Mouse (Mus musculus): ENCODE data around the gene Srebf2. TPM values are rescaled to one million over a fixed set of nuclear protein-coding genes. Genes with fewer than 3 reads are reported as not detected.
A peak's percentile ranks its signal among the peaks of the same experiment; 100 is the strongest.

Gene Srebf2
- polyA plus RNA-seq, 1 experiment from 2014 or later, result 110 TPM

DNA sequence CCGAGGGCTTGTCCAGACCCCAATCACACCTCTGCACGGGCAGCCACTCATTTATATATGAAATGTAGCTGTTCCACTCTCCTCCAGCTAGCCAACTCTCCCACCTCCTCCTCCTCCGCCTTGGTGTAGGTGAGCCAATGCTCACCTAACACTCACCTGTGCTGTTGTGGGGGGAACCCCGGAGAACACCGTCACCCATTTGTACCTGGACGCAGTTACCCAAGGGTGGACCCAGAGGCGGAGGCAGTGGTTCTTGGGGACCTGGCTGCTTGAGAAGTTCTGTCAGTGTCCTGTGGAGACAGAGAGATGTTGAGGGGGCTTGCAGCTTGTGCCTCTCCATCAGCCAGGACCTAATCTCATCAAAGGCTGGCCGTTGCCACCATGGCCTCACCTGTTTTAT is 61.3 kb downstream of the Srebf2 start:
- Histone ChIP-seq H3K4me2 (no peak overlapping the region), H3K4me3 (no peak overlapping the region), H3K9me3 (replicated peaks) (no peaks in the 10 kb centered on the region), H3K4me1 (replicated peaks) (peaks cover 41% of the 10 kb centered on the region), H3K36me3 (peaks cover 27% of the 10 kb centered on the region), H3K27me3 (replicated peaks) (peaks cover 99% of the 10 kb centered on the region), H3K9ac (no peak overlapping the region), H3K27ac (ENCODE audit: poor library complexity, severe bottlenecking) (no peak overlapping the region)
- WGBS, result 80% methylated on average over 8 of the region's 8 CpGs
- ATAC-seq (ENCODE audit: insufficient number of reproducible peaks, low FRiP score), result no peak

DNA sequence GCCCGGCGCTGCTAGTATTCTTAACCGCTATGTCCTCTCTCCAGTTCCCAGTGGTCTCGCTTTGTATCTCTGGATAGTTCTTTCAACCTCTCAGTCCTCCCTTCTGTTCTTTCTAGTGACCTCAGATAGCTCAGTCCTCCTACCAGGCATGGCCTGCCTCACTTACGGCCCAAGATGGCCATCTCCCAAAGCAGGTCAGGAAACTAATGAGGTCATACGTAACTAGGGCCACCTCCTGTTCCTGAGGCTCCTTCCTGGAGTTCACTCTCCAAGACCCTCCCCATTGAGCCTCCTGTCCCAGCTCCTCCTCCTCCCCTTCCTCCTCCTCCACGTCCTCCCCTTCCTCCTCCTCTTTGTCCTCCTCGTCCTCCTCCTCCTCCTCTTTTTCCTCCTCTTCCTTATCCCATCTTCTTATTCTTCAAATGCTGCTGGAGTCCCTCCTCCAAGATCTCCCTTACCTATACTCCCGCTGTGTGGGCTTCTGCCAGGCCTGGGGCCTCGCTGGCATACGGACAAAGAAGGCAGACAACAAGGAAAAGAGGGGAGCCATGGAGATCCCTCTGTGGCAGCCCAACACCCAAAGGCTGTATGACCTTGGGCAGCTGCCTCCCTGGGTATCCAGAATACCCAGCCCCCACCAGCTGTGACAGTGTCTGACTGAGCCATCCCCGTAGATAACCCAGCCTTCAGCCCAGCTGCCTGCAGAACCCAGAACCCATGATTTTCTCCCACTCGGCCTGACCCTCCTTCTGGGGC is 62.5 kb downstream of the Srebf2 start:
- Histone ChIP-seq H3K27me3 (replicated peaks) (peaks cover 99% of the 10 kb centered on the region), H3K9me3 (replicated peaks) (no peaks in the 10 kb centered on the region), H3K4me2 (no peak overlapping the region), H3K4me1 (replicated peaks) (peaks cover 42% of the 10 kb centered on the region), H3K9ac (no peak overlapping the region), H3K27ac (ENCODE audit: poor library complexity, severe bottlenecking) (no peak overlapping the region), H3K36me3 (peaks cover 15% of the 10 kb centered on the region), H3K4me3 (no peak overlapping the region)
- 76% methylated on average over 13 of the region's 13 CpGs for WGBS
- ATAC-seq (ENCODE audit: insufficient number of reproducible peaks, low FRiP score), result no peak

DNA sequence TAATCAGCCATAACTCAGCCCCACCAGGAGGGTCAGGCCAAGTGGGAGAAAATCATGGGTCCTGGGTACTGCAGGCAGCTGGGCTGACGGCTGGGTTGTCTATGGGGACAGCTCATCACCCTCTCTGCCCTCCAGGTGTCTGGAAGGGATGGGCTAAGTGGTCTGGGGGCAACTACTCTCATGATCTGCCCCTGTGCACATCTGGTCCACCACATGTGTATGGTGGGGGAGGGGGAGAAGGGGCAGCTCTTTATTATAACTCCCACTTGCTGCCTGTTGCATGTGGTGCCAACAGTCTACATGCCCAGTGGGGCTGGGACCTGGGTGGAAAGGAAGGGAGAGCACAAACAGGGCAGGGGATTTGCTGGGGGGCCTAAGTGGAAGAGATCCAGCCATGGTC is 63.8 kb downstream of the Srebf2 start:
- Histone ChIP-seq H3K9me3 (replicated peaks) (no peaks in the 10 kb centered on the region), H3K4me2 (no peak overlapping the region), H3K27me3 (replicated peaks) (peaks cover 99% of the 10 kb centered on the region), H3K36me3 (peaks cover 3% of the 10 kb centered on the region), H3K4me3 (no peak overlapping the region), H3K4me1 (replicated peaks) (peaks cover 47% of the 10 kb centered on the region), H3K27ac (ENCODE audit: poor library complexity, severe bottlenecking) (no peak overlapping the region), H3K9ac (no peak overlapping the region)
- no peak for ATAC-seq (ENCODE audit: insufficient number of reproducible peaks, low FRiP score)
- WGBS, result 55% methylated on average over 1 of the region's 1 CpGs

DNA sequence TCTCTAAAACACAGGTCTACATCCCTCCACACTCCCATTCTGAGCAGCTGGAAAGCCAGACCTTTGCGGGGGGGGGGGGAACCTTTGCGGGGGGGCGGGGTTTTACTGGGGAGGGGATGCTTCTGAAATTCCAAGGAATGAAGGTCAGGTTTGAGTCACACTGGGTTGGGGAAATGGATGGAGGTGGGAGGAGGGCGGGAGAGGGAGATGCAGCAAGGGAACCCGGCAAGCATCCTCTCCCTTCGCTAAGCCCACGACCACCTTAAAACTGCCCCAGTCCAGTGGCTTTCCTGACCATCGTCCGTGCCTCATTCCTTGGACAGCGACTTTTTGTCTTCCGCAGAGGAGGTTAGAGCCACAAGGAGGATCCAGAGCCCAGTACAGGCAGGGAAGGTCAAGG is 64.3 kb downstream of the Srebf2 start:
- Histone ChIP-seq H3K27ac (ENCODE audit: poor library complexity, severe bottlenecking) (no peak overlapping the region), H3K36me3 (no peaks in the 10 kb centered on the region), H3K4me3 (peak overlapping the region; percentile 42), H3K9me3 (replicated peaks) (no peaks in the 10 kb centered on the region), H3K4me2 (peak overlapping the region; percentile 84), H3K9ac (no peak overlapping the region), H3K4me1 (replicated peaks) (peaks cover 47% of the 10 kb centered on the region), H3K27me3 (replicated peaks) (peaks cover 99% of the 10 kb centered on the region)
- no peak for ATAC-seq (ENCODE audit: insufficient number of reproducible peaks, low FRiP score)
- WGBS, result 4% methylated on average over 11 of the region's 11 CpGs

DNA sequence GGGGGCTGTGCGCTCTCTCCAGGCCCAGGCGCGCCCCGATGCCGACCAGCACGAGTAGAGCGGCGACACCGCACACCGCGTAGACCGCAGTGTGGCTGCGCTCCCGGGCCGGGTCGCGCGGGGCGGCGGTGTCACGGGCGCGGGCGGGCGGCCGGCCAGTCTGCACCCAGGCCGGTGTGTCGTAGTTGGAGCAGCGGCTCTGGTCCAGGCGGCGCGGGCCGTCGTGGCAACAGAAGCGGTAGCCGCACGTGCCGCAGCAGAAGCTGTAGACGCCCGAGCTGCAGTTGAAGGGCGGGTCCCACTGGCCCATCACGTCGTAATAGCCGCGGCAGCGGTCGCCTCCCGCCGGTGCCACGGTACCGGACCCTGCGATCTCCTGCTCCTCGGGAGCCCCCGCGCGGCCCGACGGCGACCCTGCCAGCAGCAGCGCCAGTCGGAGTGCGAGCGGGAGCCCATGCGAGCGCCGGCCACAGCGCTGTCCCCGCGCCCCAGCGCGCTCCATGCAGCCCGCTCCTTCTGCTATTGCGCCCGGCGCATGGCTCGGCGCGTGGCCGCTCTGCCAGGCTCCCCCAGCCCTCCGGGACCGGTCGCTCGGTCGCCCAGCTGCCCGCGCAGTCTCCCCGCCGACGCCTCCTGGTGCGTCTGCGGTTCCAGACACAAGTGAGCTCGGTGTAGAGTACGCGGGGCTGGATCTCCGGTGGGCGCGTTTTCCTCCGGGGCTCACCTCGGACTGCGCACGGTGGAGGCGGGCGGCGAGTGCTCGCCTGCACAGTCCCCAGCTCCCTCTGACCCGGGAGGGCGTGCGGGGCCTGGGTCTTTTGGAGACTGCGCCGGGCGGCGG is 65.2 kb downstream of the Srebf2 start:
- Histone ChIP-seq H3K4me3 (peak overlapping the region; percentile 42), H3K4me1 (replicated peaks) (peaks cover 47% of the 10 kb centered on the region), H3K9me3 (replicated peaks) (no peaks in the 10 kb centered on the region), H3K4me2 (peak overlapping the region; percentile 84), H3K27ac (ENCODE audit: poor library complexity, severe bottlenecking) (no peak overlapping the region), H3K27me3 (replicated peaks) (peaks cover 99% of the 10 kb centered on the region), H3K9ac (peak overlapping the region; percentile 42; the same call in 1 of the 2 replicates), H3K36me3 (no peaks in the 10 kb centered on the region)
- no peak for ATAC-seq (ENCODE audit: insufficient number of reproducible peaks, low FRiP score)
- WGBS, result 1% methylated on average over 104 of the region's 112 CpGs

DNA sequence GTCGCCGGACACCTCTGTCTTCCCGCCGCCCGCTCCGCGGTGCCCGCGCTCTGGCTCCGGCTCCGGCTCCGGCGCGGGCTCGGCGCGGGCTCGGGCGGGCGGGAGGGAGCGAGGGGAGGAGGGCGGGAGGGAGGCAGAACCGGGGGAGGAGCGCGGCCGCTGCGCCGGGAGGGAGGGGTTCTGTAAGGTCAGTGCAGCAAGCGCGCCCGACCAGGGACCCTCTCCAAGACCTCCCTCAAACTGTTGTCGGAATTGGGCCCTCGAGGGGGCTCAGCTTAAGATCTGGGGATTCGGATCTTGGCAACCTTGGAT is 65.7 kb downstream of the Srebf2 start, which contains the start of gene Shisa8:
Gene Shisa8, minus strand, starts transcription at position 64 of the 312 bp plus-strand sequence.
- Histone ChIP-seq H3K9me3 (replicated peaks) (no peaks in the 10 kb centered on the region), H3K27me3 (replicated peaks) (peaks cover 97% of the 10 kb centered on the region), H3K27ac (ENCODE audit: poor library complexity, severe bottlenecking) (no peak within 1 kb of the TSS), H3K36me3 (no peaks in the 10 kb centered on the region), H3K4me3 (peak within 1 kb of the TSS; percentile 42), H3K9ac (peak within 1 kb of the TSS; percentile 42; the same call in 1 of the 2 replicates), H3K4me2 (peak within 1 kb of the TSS; percentile 84), H3K4me1 (replicated peaks) (peaks cover 44% of the 10 kb centered on the region)
- ATAC-seq (ENCODE audit: insufficient number of reproducible peaks, low FRiP score), result no peak
- 0% methylated on average over 26 of the region's 34 CpGs for WGBS

DNA sequence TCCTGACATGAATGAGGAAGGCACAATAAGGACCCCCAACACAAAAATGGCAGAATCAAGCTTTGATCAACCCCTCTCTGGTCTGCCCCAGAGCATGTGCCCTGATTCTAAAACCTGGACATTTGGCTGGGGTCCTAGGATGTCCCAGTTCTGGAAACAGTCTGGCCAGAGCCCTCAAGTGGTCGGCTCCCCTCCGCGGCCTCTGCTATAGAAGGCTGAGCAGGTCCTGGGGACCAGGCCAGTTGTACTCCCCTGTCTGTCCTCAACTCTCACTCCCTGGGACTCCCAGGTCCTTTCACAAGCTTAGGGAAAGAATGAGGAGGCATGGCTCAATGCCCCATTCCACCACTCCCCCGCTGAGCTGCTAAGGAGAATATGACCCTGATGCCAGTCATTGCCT is 66.2 kb downstream of the Srebf2 start:
- Histone ChIP-seq H3K4me3 (peak overlapping the region; percentile 42; the same call in 1 of the 2 replicates), H3K9ac (no peak overlapping the region), H3K36me3 (no peaks in the 10 kb centered on the region), H3K27me3 (replicated peaks) (peaks cover 97% of the 10 kb centered on the region), H3K27ac (ENCODE audit: poor library complexity, severe bottlenecking) (no peak overlapping the region), H3K4me1 (replicated peaks) (peaks cover 44% of the 10 kb centered on the region), H3K4me2 (no peak overlapping the region; the same call in 1 of the 2 replicates), H3K9me3 (replicated peaks) (no peaks in the 10 kb centered on the region)
- 14% methylated on average over 4 of the region's 4 CpGs for WGBS
- no peak for ATAC-seq (ENCODE audit: insufficient number of reproducible peaks, low FRiP score)

DNA sequence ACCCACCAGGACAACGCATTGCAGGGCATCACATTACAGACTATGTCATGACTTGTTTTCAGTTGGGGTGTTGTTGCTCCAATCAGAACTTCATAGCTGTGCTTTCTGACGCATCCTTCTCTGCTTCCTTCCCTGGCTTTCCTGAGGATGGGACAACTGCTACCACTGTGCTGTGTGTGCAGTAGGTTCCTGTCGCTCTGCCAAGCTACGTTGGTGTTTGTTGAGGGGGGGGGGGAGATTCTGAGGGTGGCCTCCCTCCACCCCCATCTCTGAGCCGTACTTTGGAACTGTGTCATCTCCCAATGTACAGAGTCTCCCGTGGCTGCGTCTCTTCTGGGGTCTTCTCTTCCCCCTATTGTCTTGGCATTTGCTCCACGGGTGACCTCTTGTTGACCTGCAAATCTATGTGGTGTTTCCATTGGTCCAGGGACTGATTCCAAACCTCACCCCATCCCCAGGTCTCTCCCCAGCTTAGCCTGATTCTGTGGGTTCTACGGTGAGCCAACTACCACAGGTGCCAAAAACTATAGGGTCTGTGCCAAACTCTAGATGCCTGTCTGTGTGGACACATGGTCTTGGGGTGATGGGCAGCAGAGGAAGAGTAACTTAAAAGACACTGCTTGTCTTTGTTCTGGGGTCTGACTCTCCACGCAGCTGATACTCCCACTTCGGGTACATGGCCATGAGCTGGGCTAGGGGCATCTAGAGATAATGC is 68.5 kb downstream of the Srebf2 start:
- Histone ChIP-seq H3K4me3 (no peak overlapping the region), H3K4me1 (replicated peaks) (peaks cover 44% of the 10 kb centered on the region), H3K4me2 (no peak overlapping the region), H3K36me3 (no peaks in the 10 kb centered on the region), H3K27ac (ENCODE audit: poor library complexity, severe bottlenecking) (no peak overlapping the region), H3K9ac (no peak overlapping the region), H3K9me3 (replicated peaks) (no peaks in the 10 kb centered on the region), H3K27me3 (replicated peaks) (peaks cover 92% of the 10 kb centered on the region)
- ATAC-seq (ENCODE audit: insufficient number of reproducible peaks, low FRiP score), result no peak
- WGBS, result 34% methylated on average over 11 of the region's 11 CpGs

DNA sequence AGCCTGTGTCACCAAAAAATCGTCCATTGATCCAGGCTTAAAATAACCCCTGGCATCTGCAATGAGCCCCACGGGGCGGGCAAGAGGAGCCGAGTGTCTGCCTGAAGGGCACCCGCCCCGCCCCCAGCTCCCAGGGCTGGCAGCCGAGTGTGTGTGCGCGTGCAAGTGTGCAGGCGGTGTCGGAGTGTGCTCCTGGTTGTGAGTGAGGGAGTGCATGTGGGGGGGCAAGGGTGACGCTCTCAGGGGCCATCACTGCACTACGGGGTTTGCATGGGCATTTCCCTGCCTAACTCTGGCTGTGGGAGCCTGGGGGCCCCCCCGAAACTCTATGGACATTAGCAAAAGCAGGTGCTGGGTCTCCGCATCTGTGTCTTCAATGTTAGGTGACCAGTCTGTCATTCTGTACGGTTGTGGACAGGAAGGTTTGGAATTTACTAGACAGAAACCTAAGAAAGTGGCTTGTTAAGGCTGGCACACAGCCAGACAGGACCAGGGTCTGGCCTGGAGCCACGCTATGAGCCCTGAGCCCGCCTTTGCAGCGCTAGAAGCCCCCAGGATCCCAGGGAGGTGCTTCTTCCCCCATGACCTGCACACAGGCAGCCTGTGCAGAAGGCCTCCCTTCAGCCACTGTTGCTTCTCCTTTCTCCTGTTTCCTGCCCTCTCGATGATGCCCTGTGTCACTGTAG is 69.3 kb downstream of the Srebf2 start:
- 42% methylated on average over 20 of the region's 20 CpGs for WGBS
- H3K36me3 ChIP-seq, result no peaks in the 10 kb centered on the region
- ATAC-seq (ENCODE audit: insufficient number of reproducible peaks, low FRiP score), result no peak
- H3K27me3 ChIP-seq (replicated peaks), result peaks cover 92% of the 10 kb centered on the region
- H3K4me3 ChIP-seq, result no peak overlapping the region
- no peaks in the 10 kb centered on the region for H3K9me3 ChIP-seq (replicated peaks)
- H3K4me2 ChIP-seq, result peak overlapping the region; percentile 24; the same call in 1 of the 2 replicates
- H3K4me1 ChIP-seq (replicated peaks), result peaks cover 43% of the 10 kb centered on the region
- H3K9ac ChIP-seq, result 0 out of 2 replicates have a peak overlapping the region, but pooled peaks have one; percentile 15
- H3K27ac ChIP-seq (ENCODE audit: poor library complexity, severe bottlenecking), result no peak overlapping the region

DNA sequence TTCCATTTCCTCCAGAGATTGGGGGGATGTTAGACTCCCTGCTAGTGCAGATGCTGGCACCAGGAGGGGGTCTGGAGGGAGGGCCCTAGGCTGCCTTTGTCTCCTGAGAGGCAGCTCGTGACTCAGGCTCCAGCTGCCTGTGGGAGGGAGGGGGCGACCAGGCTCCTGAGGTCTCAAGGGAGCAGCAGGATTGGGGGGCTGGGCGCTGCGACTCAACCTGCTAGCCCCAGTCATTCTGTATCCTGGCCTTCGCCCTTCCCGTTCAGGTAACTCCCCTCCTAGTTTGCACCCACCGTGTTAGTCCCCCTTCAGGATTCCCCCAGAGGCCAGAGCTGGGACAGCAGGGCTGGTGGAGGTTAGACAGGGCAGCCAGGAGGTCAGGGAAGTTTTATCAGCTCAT is 70.1 kb downstream of the Srebf2 start:
- no peaks in the 10 kb centered on the region for H3K36me3 ChIP-seq
- H3K27ac ChIP-seq (ENCODE audit: poor library complexity, severe bottlenecking), result no peak overlapping the region
- peaks cover 91% of the 10 kb centered on the region for H3K27me3 ChIP-seq (replicated peaks)
- no peak for ATAC-seq (ENCODE audit: insufficient number of reproducible peaks, low FRiP score)
- WGBS, result 11% methylated on average over 7 of the region's 7 CpGs
- H3K9me3 ChIP-seq (replicated peaks), result no peaks in the 10 kb centered on the region
- H3K9ac ChIP-seq, result no peak overlapping the region
- no peak overlapping the region for H3K4me2 ChIP-seq
- peaks cover 36% of the 10 kb centered on the region for H3K4me1 ChIP-seq (replicated peaks)
- no peak overlapping the region for H3K4me3 ChIP-seq

Data from heart, embryonic 12.5 days (tissue).